Mouse (Mus musculus): Measurements from ENCODE around the gene Dnajb11.

- TF ChIP-seq POLR2A (IDR thresholded peaks at IDR 0.05; ENCODE audit: extremely low read depth, insufficient read depth, low read length) (no peak), CTCF (IDR thresholded peaks at IDR 0.05; ENCODE audit: extremely low read depth, insufficient read depth, low read length) (no peak)
Measured at GRCm38 (mm10) chr16:22856773-22857172, 872 bp upstream of the Dnajb11 start.
